Mouse (Mus musculus): Measurements from ENCODE around the gene Cwh43. TPM values are rescaled to one million over a fixed set of nuclear protein-coding genes. Genes with fewer than 3 reads are reported as not detected.

The Cwh43 gene
- polyA plus RNA-seq, 1 experiment from 2014 or later: 0.48 TPM

DNA sequence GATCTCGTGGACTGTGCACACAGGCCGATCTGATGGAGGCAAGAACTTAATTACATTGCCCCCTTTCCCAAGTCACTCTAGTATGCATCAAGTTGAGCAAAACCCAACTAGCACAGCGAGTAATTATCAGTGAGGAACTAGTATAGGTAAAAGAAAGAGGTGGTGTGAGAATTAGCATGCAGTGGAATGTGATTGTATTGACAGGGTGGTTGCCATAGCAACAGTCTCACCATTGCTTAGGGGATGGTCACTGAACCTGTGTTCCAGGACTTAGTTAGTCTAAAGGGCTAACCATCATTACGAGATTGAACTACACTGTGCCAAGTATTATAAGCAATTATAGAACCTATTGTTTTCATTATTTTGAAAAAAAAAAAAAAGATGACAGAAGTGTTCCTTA lies 80.6 kb downstream of the Cwh43 start:
- Histone ChIP-seq H3K4me2 (no peak overlapping the region), H3K27ac (no peak overlapping the region), H3K9ac (no peak overlapping the region), H3K4me3 (no peak overlapping the region), H3K4me1 (peaks cover 3% of the 10 kb centered on the region), H3K36me3 (no peaks in the 10 kb centered on the region), H3K9me3 (no peaks in the 10 kb centered on the region), H3K27me3 (no peaks in the 10 kb centered on the region)
- ATAC-seq (ENCODE audit: insufficient number of reproducible peaks, insufficient read depth, low FRiP score, low TSS enrichment, low read depth): no peak
- WGBS: 54% methylated on average over 4 of the region's 4 CpGs

DNA sequence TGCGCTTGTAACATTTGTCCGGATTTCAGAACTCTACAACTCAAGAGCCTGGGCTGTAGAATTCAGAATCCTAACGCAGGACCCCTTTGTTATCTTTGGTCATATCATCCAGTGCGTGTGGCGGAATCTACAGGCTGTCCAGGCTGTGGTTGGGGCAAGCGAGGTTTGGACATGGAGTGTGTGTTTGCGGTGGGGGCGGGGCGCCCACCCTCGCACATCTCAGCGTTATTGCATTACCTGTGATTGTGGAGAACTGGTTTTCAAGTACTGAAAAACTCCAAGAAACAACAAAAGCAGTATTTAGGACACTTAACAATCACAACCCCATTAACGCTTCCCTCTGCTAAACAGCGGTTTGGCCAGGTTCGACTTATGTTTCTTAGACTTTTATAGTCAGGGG lies 84.0 kb downstream of the Cwh43 start:
- H3K36me3 ChIP-seq: no peaks in the 10 kb centered on the region
- no peak for ATAC-seq (ENCODE audit: insufficient number of reproducible peaks, insufficient read depth, low FRiP score, low TSS enrichment, low read depth)
- H3K27ac ChIP-seq: peak overlapping the region; percentile 85
- WGBS: 4% methylated on average over 14 of the region's 14 CpGs
- no peaks in the 10 kb centered on the region for H3K9me3 ChIP-seq
- H3K4me1 ChIP-seq: peaks cover 7% of the 10 kb centered on the region
- peak overlapping the region; percentile 84 for H3K4me2 ChIP-seq
- H3K9ac ChIP-seq: peak overlapping the region; percentile 78
- peak overlapping the region; percentile 82 for H3K4me3 ChIP-seq
- no peaks in the 10 kb centered on the region for H3K27me3 ChIP-seq

DNA sequence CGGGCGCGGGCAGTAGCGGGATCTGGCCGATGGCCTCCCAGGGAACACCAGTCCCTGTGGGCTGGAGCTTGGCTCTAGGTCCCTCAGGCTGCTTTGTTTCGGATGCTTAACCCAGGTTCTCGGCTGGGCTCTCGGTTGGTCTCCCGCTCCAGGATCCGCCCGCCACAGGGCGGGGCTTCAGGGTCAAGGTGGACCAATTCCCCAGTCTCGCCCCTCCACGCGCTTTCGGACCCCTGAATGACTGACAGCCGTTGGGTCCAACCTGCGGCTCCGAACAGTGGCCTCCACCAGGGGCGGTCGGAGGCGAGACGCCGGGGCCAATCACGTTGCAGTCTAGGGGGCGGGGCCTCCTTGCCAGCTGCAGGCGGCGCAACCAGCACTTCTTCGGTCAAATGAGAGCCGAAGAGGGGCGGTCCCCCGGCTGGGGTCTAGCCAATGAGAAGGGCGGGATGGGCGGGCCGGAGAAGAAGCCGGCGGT lies 84.8 kb downstream of the Cwh43 start:
- Histone ChIP-seq H3K9me3 (no peaks in the 10 kb centered on the region), H3K9ac (peak overlapping the region; percentile 78), H3K27me3 (no peaks in the 10 kb centered on the region), H3K4me1 (peaks cover 7% of the 10 kb centered on the region), H3K27ac (peak overlapping the region; percentile 95), H3K36me3 (no peaks in the 10 kb centered on the region), H3K4me3 (peak overlapping the region; percentile 82), H3K4me2 (peak overlapping the region; percentile 95)
- WGBS: under 1% methylated on average over 37 of the region's 37 CpGs
- ATAC-seq (ENCODE audit: insufficient number of reproducible peaks, insufficient read depth, low FRiP score, low TSS enrichment, low read depth): peak; percentile 96

DNA sequence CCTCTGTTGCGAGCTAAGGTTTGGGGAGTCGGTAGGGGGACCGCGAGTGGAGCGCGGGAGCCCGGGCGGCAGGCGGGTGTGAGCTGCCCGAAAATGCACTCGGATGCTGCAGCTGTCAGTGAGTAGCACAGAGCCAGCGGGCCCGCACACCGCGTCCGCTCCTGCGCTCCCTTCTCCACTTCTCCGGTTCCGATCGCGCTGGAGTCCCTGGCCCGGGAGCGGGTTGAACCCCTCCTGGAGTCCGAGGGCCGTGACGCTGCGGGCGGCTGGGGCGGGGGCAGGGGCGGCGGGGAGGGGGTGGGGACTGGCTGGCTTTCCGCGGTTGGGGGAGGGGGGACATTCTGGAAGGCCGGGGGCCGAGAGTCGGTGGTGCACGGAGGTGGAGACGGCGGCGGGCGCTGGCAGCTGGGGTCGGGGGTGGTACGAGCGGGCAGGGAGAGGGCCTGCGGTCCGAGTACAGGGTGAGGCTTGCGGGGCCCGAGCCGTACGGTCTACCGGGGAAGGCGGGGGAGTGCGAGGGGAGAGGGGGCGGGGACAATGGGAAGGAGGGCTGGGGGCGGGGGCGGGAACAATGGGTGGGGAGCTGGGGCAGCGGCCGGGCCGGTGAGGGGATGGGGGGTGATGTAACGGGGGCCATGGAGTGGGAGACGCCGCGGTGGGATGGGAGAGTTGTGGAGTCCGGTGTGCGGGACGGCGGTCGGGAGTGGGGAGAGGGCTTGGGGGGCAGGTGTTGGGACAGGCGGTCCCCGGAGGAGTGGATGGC lies 85.4 kb downstream of the Cwh43 start:
- Histone ChIP-seq H3K4me2 (peak overlapping the region; percentile 95), H3K36me3 (no peaks in the 10 kb centered on the region), H3K4me1 (peaks cover 7% of the 10 kb centered on the region), H3K9me3 (no peaks in the 10 kb centered on the region), H3K9ac (peak overlapping the region; percentile 77), H3K27ac (peak overlapping the region; percentile 95), H3K4me3 (peak overlapping the region; percentile 82), H3K27me3 (no peaks in the 10 kb centered on the region)
- WGBS: under 1% methylated on average over 54 of the region's 70 CpGs
- ATAC-seq (ENCODE audit: insufficient number of reproducible peaks, insufficient read depth, low FRiP score, low TSS enrichment, low read depth): peak; percentile 15; the same call in 1 of the 2 replicates

DNA sequence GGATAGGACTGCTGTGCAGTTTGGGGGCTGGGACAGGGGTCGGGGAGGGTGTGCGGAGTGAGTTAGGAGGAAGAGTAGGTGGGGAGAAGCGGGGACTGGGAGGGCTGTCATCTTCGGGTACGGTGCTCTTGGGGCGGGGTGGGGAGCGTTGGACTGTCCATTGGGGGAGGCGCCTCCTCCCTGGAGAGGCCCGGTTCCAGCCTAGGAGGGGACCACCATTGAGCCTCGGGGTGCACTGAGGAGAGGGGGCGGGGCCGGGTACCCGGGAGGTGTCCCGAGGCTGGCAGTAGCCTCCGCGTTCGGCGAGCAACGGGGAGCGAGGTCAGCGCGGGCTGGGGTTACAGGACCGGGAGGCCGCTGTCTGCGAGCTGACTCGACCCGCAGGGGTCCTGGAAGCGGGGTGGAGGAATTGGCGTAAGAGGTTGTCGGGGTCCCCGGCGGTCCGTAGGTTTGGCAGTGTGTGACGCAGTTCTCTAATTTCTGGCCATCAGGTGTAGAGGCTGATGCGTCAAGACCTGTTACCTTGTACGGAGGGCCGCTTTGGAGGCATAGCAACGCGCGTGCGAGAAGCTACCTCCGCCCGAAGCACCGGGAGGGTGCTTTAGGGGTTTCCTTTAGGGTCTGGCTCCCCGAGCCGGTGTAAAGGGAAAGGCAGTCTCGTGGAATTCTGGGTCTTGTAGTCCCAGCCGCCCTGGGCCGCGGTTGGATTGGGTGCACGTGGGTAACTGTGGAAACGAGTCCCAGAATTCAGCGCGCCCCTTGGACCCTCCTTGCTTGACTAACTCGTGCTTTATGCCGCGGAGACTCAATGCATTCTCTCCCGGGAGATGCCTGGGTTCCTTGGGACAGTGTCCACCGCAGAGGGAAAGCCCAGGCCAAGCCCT lies 86.2 kb downstream of the Cwh43 start:
- peak overlapping the region; percentile 95 for H3K27ac ChIP-seq
- peak overlapping the region; percentile 82 for H3K4me3 ChIP-seq
- under 1% methylated on average over 59 of the region's 59 CpGs for WGBS
- peak overlapping the region; percentile 95 for H3K4me2 ChIP-seq
- peak overlapping the region; percentile 77 for H3K9ac ChIP-seq
- no peaks in the 10 kb centered on the region for H3K9me3 ChIP-seq
- peaks cover 14% of the 10 kb centered on the region for H3K4me1 ChIP-seq
- ATAC-seq (ENCODE audit: insufficient number of reproducible peaks, insufficient read depth, low FRiP score, low TSS enrichment, low read depth): peak; percentile 62
- H3K36me3 ChIP-seq: no peaks in the 10 kb centered on the region
- H3K27me3 ChIP-seq: no peaks in the 10 kb centered on the region

DNA sequence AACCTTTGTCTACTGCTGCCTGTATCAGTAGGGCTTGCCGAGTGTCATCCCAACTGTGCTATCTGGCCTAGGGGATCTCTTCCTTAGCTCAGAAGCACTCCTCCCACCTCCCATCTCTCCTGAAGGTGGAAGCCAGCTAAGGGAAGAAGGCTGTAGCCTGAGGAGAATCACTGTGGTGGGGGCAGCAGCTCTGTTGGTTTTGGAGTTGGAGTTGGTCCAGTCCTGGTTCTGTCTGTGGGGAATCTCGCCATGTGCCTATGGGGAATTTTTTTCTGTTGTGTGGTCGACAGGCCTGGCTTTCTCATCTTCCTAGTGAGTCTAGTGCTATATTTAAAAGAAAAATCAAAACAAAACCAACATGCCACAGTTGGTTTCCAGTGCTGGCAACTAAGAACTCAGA lies 91.5 kb downstream of the Cwh43 start:
- H3K36me3 ChIP-seq: no peaks in the 10 kb centered on the region
- H3K4me1 ChIP-seq: peaks cover 35% of the 10 kb centered on the region
- H3K4me2 ChIP-seq: no peak overlapping the region
- H3K27ac ChIP-seq: peak overlapping the region; percentile 71
- 60% methylated on average over 3 of the region's 3 CpGs for WGBS
- no peak for ATAC-seq (ENCODE audit: insufficient number of reproducible peaks, insufficient read depth, low FRiP score, low TSS enrichment, low read depth)
- no peaks in the 10 kb centered on the region for H3K9me3 ChIP-seq
- H3K4me3 ChIP-seq: no peak overlapping the region
- no peaks in the 10 kb centered on the region for H3K27me3 ChIP-seq
- H3K9ac ChIP-seq: no peak overlapping the region; the same call in 1 of the 2 replicates

DNA sequence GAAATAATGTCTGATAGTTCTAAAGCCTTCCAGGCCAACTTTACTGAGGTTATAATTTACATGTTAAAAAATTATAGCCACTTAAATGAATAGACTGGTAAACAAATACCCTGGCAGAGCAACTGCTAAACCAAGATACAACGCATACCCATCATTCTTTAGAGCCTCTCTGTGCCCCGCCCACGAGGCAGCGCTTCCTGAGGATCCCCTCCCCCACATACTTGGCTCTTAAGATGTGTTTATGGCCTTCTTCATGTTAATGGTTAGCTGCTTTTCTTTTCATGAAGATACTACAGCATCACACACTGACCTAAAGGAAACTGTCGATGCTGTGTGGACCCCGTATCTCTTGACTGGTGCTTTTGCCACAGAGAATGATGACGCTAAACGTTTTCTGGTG lies 92.7 kb downstream of the Cwh43 start:
- Histone ChIP-seq H3K4me2 (no peak overlapping the region), H3K4me3 (no peak overlapping the region), H3K9me3 (no peaks in the 10 kb centered on the region), H3K9ac (no peak overlapping the region), H3K27ac (no peak overlapping the region), H3K4me1 (peaks cover 38% of the 10 kb centered on the region), H3K36me3 (no peaks in the 10 kb centered on the region), H3K27me3 (no peaks in the 10 kb centered on the region)
- no peak for ATAC-seq (ENCODE audit: insufficient number of reproducible peaks, insufficient read depth, low FRiP score, low TSS enrichment, low read depth)
- 78% methylated on average over 8 of the region's 8 CpGs for WGBS

DNA sequence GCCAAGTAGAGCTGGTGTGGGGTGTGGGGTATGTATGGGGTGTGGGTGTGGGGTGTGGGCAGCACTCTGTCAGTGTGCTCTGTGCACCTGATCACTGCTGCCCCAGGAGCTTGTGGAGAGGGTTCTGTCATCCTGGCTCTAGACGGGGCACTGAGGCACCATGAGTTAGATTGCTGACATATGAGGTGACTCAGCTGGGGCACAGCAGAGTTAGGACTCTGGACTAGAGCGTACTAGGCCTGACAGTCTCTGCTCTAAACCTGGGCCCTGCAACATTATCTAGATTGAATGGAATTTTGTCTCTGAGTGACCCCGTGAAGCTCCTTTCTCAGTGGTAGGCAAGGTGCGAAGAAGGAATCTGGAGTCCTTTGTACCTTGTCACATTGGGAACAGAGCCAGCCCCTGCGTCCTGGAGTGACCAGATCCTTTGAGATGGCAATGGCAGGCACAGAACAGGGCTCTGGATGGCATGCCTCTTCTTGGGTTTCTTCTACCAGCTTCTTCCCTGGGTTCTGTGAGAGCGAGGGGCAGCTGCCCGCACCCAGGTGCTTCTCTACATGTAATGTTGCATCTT lies 95.1 kb downstream of the Cwh43 start:
- H3K9me3 ChIP-seq: no peaks in the 10 kb centered on the region

DNA sequence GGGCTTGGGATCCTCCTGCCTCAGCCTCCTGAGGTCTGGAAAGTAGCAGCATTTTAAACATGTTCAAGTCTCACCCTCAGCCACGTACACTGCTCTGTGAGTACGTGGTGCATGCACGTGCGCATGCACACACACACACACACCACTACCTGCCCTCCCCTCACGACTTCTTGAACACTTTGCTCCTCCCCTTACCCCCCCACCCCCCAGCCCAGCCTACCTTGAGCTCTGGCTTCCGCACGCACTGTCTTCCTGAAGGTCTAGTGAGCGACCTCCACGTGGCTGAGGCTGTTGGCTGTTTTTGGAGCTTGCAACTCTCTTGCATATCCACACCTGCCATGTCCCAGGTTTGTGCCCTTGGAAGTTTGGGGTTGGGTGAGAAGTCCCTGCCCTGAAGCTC lies 96.5 kb downstream of the Cwh43 start:
- H3K4me3 ChIP-seq: no peak overlapping the region
- no peaks in the 10 kb centered on the region for H3K9me3 ChIP-seq
- H3K9ac ChIP-seq: no peak overlapping the region
- no peaks in the 10 kb centered on the region for H3K27me3 ChIP-seq
- peaks cover 37% of the 10 kb centered on the region for H3K4me1 ChIP-seq
- 87% methylated on average over 9 of the region's 9 CpGs for WGBS
- H3K36me3 ChIP-seq: peaks cover 4% of the 10 kb centered on the region; the same call in 1 of the 2 replicates
- no peak overlapping the region for H3K4me2 ChIP-seq
- no peak for ATAC-seq (ENCODE audit: insufficient number of reproducible peaks, insufficient read depth, low FRiP score, low TSS enrichment, low read depth)
- H3K27ac ChIP-seq: no peak overlapping the region

More for the DNA sequence above, 95.1 kb downstream of the Cwh43 start:
- H3K4me1 ChIP-seq: peaks cover 43% of the 10 kb centered on the region
- H3K27me3 ChIP-seq: no peaks in the 10 kb centered on the region
- no peak overlapping the region for H3K4me3 ChIP-seq
- no peak overlapping the region for H3K27ac ChIP-seq
- WGBS: 89% methylated on average over 7 of the region's 7 CpGs
- no peak overlapping the region for H3K9ac ChIP-seq
- H3K36me3 ChIP-seq: peaks cover 4% of the 10 kb centered on the region; the same call in 1 of the 2 replicates
- no peak overlapping the region for H3K4me2 ChIP-seq
- ATAC-seq (ENCODE audit: insufficient number of reproducible peaks, insufficient read depth, low FRiP score, low TSS enrichment, low read depth): no peak
